Mouse (Mus musculus): Measurements from ENCODE around the gene Ranbp3.

DNA sequence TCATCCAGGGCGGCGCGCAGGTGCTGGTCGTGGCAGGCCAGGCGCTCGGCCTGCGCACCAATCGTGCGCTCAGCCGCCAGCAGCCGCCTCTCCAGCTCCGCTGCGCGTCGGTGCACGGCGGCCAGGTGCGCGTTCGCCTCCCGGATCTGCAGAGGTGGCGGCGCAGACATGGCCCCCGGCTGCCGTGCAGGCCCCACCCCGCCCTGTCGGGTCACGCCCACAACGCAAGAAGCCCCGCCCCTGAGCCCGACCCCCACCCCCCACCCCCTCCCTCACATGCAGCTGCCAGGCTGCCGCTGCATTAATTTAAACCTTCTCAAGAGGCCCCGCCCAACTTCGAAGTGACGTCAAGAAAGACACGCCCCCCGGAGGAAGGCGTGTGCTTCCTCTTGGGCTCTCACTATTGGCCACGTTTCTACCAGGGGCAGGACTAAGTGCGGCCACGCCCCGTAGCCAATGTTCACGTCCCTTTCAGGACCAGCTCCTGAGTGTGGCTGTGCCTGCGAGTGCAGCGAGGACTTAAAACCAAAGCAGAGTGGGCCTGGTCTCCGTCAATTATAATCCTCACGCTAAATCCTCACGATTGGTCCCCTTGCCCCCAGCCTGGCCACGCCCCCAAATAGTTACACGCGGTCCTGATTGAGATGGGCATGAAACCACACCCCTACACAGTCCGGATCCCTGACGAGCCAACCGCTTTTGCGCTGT, 43.7 kb downstream of the Ranbp3 start:
- peak in 1 of 3 experiments; percentile 71 for TF ChIP-seq MYOD1 (IDR thresholded peaks at IDR 0.05; ENCODE audit: control insufficient read depth in 1 of 3, insufficient read length in 2 of 3, low read depth in 2 of 3)
- TF ChIP-seq POLR2AphosphoS2 (IDR thresholded peaks at IDR 0.05; ENCODE audit: insufficient read length, low read depth) = peak; percentile 63
- TF ChIP-seq POLR2A (IDR thresholded peaks at IDR 0.05; ENCODE audit: insufficient read length, low read depth) = peak; percentile 74
- TF ChIP-seq E2F4 (IDR thresholded peaks at IDR 0.05; ENCODE audit: insufficient read depth) = no peak
- no peak for TF ChIP-seq USF1 (IDR thresholded peaks at IDR 0.05; ENCODE audit: low read depth)
